8 mouse cellular contexts compared by ENCODE assay signal in genomic region chr19:10025169-10025875, GRCm38 (mm10). TPM values are rescaled to one million over a fixed set of nuclear protein-coding genes. Genes with fewer than 3 reads are reported as not detected.
DNase-seq lines count a peak whose midpoint lies in the region; ATAC-seq lines count a peak whose summit lies in the region.

No protein-coding gene starts in this region.

- DNase-seq in lung, postnatal 36 days: no peak
- DNase-seq in adrenal gland, postnatal 36 days: peak; percentile 90 to 93
- peak; percentile 38 for DNase-seq in heart, adult 8-10 months (ENCODE audit: low spot score)
- DNase-seq in kidney, adult 8-10 months: peak; percentile 70 to 72
- DNase-seq in lung, postnatal 14 days: peak; percentile 51
- DNase-seq in urinary bladder, postnatal 10 days (ENCODE audit: low spot score): no peak

- no peaks in the 10 kb centered on the region for H3K9me3 ChIP-seq in lung, embryonic 16.5 days (ENCODE audit: control insufficient read depth, low read length)

- H3K4me3 ChIP-seq in lung, embryonic 16.5 days (ENCODE audit: low read length): no peak overlapping the region

- ATAC-seq in lung, embryonic 16.5 days (ENCODE audit: low read depth): peak; percentile 89
- ATAC-seq in erythroblast, adult 5-6 weeks (replicated peaks; ENCODE audit: low FRiP score, poor library complexity, severe bottlenecking): no peak

- WGBS in lung, embryonic 16.5 days: 11% methylated on average over 8 of the region's 8 CpGs

- peak overlapping the region; percentile 29 for H3K4me2 ChIP-seq in lung, embryonic 16.5 days (ENCODE audit: low read depth, low read length)

- H3K27me3 ChIP-seq in lung, embryonic 16.5 days (ENCODE audit: control insufficient read depth, insufficient read depth, low read depth, low read length): no peaks in the 10 kb centered on the region

- peaks cover 8% of the 10 kb centered on the region for H3K36me3 ChIP-seq in lung, embryonic 16.5 days (ENCODE audit: control insufficient read depth, insufficient read depth, low read length)

- H3K4me1 ChIP-seq in lung, embryonic 16.5 days (replicated peaks; ENCODE audit: control insufficient read depth, insufficient read depth, low read length): peaks cover 49% of the 10 kb centered on the region

- H3K27ac ChIP-seq in lung, embryonic 16.5 days (ENCODE audit: low read length): peak overlapping the region; percentile 95

- peak overlapping the region; percentile 51 for H3K9ac ChIP-seq in lung, embryonic 16.5 days (ENCODE audit: low read length)

RNA-seq across cellular contexts. Expression of gene Fads3, which starts 16.0 kb away (rescaled TPM):
- polyA plus RNA-seq in lung, embryonic 16.5 days (2015; fragmentation: Nextera tagmentation; extraction: Ambion mirVana): 72.0 and 76.0 TPM in 2 replicates
- total RNA-seq in adrenal gland, postnatal 36 days (2021): 10 to 100 TPM in 1 of 2 experiments, 1 to 10 TPM in 1; 9.4 to 23.4 TPM
- total RNA-seq in heart, adult 8-10 months (2022): 10 to 100 TPM; 34.9 to 43.8 (median 37.4) TPM
- 1.7 and 12.1 TPM in 2 replicates for total RNA-seq in erythroblast, adult 5-6 weeks (2015; ENCODE audit: low replicate concordance)
- total RNA-seq in erythroblast, adult 5-6 weeks (2017; ENCODE audit: low replicate concordance): 9.3 and 18.5 TPM in 2 replicates

RNA-seq across cellular contexts. Expression of gene Rab3il1, which starts 23.9 kb away (rescaled TPM):
- polyA plus RNA-seq in lung, embryonic 16.5 days (2015; fragmentation: Nextera tagmentation; extraction: Ambion mirVana): 30.3 and 33.0 TPM in 2 replicates
- total RNA-seq in adrenal gland, postnatal 36 days (2021): 1 to 10 TPM; 5.6 to 6.6 TPM
- total RNA-seq in heart, adult 8-10 months (2022): 1 to 10 TPM; 6.3 to 8.1 (median 7.5) TPM
- 263 and 307 TPM in 2 replicates for total RNA-seq in erythroblast, adult 5-6 weeks (2015; ENCODE audit: low replicate concordance)
- 530 and 535 TPM in 2 replicates for total RNA-seq in erythroblast, adult 5-6 weeks (2017; ENCODE audit: low replicate concordance)

RNA-seq across cellular contexts. Expression of gene Best1, which starts 23.9 kb away (rescaled TPM):
- polyA plus RNA-seq in lung, embryonic 16.5 days (2015; fragmentation: Nextera tagmentation; extraction: Ambion mirVana): 1.1 and 1.4 TPM in 2 replicates
- under 1 TPM; 0.16 to 0.36 TPM for total RNA-seq in adrenal gland, postnatal 36 days (2021)
- total RNA-seq in heart, adult 8-10 months (2022): under 1 TPM in 2 of 4 experiments, not detected in 2; 0.14 to 0.65 TPM
- total RNA-seq in erythroblast, adult 5-6 weeks (2015; ENCODE audit: low replicate concordance): not detected in 2 replicates
- not detected in 2 replicates for total RNA-seq in erythroblast, adult 5-6 weeks (2017; ENCODE audit: low replicate concordance)

RNA-seq across cellular contexts. Expression of gene Fth1, which starts 44.9 kb away (rescaled TPM):
- 1,957 and 1,991 TPM in 2 replicates for polyA plus RNA-seq in lung, embryonic 16.5 days (2015; fragmentation: Nextera tagmentation; extraction: Ambion mirVana)
- 1,000 to 10,000 TPM; 2,852 to 3,273 TPM for total RNA-seq in adrenal gland, postnatal 36 days (2021)
- total RNA-seq in heart, adult 8-10 months (2022): 1,000 to 10,000 TPM; 2,773 to 3,210 (median 2,950) TPM
- 939 and 1,145 TPM in 2 replicates for total RNA-seq in erythroblast, adult 5-6 weeks (2015; ENCODE audit: low replicate concordance)
- total RNA-seq in erythroblast, adult 5-6 weeks (2017; ENCODE audit: low replicate concordance): 1,067 and 1,257 TPM in 2 replicates

Comparison
In these comparisons a context has a peak if more than half of its experiments do, and no peak if none do; other contexts are left out.
1. DNase-seq: peak in adrenal gland, postnatal 36 days (2 of 2), heart, adult 8-10 months (single experiment), kidney, adult 8-10 months (2 of 2) and lung, postnatal 14 days (single experiment); none in lung, postnatal 36 days (single experiment) and urinary bladder, postnatal 10 days (single experiment).
2. RNA of gene Rab3il1, which starts 23.9 kb away (total RNA-seq): 263 to 535 TPM in erythroblast, adult 5-6 weeks; 6.3 to 8.1 TPM in heart, adult 8-10 months and 5.6 to 6.6 TPM in adrenal gland, postnatal 36 days; every median in the first group is over 10 times any median in the second.